Mouse (Mus musculus) lung, postnatal 10 days (tissue): ENCODE results near the gene Crispld2.

ENCODE experiments used
- DNase-seq: peaks from one replicate; pipeline ENCODE4 v3.0.0; 2021

Crispld2 gene

GRCm38 (mm10) chr8:119992249-119992648, at the start of gene Crispld2:
Gene Crispld2 (plus strand): TSS chr8:119992438.
- DNase-seq: peak; percentile 91

DNA sequence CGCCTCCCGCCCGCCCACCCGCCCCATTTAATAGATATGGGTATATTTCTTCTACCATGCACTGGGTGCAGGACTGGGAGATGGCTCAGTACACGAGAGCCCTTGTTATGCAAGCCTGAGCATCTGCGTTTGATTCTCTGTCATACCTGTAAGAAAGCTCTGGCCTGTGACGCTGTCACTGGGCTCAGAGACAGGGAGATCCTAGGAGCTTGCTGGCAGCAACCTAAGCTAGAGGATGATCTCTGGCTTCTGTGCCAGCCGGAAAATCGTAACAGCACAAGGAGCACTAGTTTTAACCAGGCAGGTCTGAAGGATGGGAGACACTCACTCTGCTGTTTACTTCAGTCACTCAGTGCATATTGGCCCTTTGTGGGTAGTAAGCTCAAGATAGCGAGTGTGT, 48.6 kb upstream of the Crispld2 start:
- no peak for DNase-seq

GRCm38 (mm10) chr8:119944096-119944811, 48.0 kb upstream of the Crispld2 start:
- DNase-seq: peak; percentile 84

DNA sequence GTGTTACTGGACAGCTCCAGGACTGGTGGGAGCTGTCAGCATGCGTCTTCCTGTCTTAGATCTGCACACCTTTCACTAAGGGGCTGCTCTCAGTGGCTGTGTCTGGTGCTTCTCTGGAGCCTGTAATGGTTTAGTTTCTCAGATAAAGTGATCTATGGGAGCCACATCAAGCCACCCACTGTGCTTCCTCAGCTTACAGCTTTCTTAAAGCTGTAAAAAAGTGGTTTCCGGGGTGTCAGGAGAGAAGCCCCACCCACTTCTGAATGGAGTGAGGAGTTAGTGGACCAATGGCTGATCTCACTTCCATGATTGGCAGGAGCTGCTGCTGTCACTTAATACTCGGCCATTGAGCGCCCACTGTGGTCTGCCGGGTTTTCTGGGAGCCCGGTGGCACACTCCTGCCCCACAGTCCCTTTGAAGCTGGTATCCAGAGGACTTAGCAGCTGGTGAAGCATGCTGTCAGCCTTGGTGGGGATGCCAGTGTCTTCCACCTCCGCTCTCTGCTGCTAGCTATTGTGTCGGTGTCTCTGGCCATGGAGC, 45.8 kb upstream of the Crispld2 start:
- DNase-seq: peak; percentile 18

GRCm38 (mm10) chr8:119947653-119948052, 44.6 kb upstream of the Crispld2 start:
- no peak for DNase-seq

- no peak for DNase-seq
Measured at GRCm38 (mm10) chr8:119948340-119948739, 43.9 kb upstream of the Crispld2 start.

DNA sequence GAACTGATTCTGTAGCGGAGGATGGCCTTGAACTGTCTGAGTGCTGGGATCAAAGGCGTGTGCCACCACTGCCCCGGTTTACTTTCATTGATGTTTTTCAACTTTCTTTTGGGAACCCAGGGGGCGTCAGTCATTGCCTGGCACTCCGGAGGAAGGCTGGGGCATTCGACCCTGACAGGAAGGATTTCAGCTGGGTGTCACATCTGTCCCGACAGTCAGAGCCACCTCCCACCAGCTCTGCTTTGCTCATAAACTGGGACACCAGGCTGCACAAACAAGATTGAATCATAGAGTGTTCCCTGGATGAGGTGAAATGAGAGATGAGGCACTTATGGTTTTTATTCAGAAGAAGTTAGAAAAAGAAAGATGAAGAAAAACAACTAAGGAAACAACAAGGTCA, 40.0 kb upstream of the Crispld2 start:
- DNase-seq: no peak

DNA sequence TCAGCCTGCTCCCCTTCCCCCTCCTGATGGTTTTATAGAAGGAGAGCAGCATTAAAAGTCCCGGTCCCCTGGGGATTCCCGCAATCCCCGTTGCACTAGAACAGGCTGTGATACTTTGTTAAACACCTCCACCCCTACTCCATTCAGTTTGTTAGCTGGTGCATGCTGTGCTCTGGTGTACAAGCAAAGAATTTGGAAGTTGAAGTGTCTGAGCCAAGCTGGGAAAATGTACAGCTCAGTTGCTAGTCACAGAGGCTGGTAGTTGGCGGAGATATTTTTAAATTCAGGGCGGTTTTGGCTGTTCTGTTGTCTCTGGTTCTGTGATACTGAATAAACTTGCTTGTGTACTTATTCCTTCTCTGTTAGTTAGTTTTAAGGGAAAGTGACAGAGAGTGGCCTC, 39.5 kb upstream of the Crispld2 start:
- DNase-seq: no peak

DNA sequence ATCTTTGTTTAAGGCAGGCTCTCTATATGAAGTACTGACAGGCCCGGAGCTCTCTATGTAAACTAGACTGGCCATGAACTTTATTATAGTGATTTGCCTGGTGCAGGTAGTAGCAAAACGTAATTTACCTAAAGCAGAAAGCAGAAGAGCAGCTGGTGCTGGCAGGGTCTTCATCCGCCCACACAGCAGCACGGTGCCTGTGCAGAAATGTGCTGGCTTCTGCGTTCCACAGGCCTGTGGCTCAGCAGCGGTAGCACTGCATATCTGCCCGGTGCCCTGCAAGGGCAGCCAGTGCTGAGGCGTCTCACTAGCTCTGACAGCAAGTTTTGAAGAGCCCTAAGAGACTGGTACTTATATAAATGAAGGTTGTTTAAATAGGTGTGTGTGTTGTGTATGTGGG, 36.9 kb upstream of the Crispld2 start:
- DNase-seq: no peak

DNA sequence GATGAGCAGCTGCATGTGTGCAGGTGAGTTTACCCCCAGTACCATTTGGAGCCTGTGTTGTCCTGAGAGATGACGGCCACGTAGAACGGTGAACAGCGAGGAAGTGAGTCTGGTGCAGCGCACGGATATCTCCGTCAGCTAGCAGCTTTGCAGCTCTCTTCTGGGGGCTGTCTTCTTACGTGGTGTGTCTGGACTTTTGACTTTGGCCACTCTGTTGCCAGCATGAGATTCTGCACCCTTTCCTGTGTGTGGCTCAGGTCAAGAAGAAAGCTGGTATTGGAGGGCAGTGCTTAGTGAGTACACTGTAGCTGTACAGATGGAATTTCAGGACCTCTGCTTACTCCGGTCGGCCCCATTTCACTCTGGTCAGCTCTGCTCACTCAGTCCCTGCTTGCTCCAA, 34.2 kb upstream of the Crispld2 start:
- no peak for DNase-seq

DNA sequence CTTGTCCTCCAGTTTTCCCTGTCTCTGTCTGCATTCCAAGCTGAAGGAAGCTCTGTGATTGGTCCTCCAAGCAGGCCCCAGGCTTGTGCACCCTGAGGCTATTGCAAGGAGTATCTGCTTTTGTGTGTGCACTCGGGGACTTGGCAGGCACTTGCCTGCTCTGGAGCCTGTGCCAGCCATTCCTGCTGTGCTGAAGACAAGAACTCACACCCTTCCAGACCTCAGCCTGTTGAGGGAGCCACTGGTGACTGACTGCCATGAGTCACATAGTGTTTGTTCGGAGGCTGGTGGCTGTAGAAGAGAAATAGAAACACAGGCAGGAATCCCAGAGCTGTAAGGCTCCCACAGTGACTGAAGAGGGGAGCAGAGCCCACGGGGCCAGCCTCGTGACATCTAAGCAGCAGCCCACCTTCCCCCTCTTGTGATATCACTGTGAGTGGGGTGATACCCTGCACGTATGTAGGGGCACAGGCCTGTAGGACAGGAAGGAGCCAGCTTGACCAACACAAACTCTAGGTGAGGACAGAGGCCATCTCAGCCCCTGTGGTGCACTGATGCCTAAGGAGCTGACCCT, 31.6 kb upstream of the Crispld2 start:
- peak; percentile 71 for DNase-seq

DNA sequence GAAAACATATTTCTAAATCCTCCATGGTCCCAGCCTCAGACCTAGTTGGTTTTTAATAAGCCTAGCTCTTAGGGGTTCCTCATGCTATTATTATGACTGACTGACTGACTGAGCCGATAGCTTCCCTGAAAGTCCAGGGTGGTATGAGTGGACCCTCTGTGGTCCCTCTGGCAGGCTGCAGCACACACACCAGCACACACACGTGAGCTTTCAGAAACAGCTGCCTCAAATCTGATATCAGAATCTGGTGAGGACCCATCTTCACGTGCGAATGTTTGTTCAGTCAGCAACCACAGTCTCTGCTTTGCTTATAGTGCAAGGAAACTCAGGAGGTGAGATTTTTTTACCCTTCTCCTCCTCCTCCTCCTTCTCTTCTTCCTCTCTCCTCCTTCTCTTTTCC, 27.4 kb upstream of the Crispld2 start:
- no peak for DNase-seq

GRCm38 (mm10) chr8:119967435-119967834, 24.8 kb upstream of the Crispld2 start:
- DNase-seq: no peak

DNA sequence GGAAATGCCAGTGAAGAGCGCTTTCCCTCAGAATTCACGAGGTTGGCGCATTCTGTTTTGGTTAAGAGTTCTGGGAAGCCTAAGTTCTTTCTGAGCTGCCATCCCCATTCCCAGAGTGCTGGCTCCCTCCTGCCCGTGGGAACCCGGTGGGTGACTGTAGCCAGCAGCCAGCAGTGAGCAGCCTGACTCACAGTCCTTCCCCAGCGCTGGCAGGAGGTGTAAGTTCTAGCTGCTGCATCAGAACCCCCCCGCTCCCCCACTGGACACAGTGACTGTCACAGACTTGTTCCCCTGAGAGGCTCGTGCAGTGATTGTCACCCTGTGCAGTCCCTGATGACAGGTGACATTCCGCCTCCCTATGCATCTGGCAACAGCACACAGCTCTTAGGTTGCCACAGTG, 22.1 kb upstream of the Crispld2 start:
- DNase-seq: peak; percentile 29

- peak; percentile 45 for DNase-seq
Measured at GRCm38 (mm10) chr8:119972558-119972957, 19.7 kb upstream of the Crispld2 start.

- DNase-seq: no peak
Measured at GRCm38 (mm10) chr8:119978770-119979381, 13.4 kb upstream of the Crispld2 start.

GRCm38 (mm10) chr8:119981253-119981652, 11.0 kb upstream of the Crispld2 start:
- DNase-seq: no peak

DNA sequence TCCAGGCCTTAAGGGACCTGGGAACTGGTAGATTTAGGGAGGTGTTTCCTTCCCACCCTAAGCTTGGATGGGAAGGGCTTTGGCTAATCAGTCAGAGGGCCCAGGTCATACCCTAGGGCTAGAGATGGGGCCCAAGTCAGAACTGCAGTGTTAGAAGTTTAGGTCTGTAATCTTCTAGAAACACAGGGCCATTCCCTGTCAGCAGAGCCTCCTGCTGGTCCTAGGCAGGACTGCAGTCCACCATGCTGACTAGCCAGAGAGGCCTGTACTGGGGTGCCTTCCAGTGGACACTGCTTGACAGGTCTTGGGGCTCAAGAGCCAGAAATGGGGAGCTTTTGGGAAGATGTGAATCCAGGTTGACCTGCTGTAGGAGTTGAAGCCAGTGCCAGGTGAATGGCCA, 8.2 kb upstream of the Crispld2 start:
- DNase-seq: peak; percentile 50

DNA sequence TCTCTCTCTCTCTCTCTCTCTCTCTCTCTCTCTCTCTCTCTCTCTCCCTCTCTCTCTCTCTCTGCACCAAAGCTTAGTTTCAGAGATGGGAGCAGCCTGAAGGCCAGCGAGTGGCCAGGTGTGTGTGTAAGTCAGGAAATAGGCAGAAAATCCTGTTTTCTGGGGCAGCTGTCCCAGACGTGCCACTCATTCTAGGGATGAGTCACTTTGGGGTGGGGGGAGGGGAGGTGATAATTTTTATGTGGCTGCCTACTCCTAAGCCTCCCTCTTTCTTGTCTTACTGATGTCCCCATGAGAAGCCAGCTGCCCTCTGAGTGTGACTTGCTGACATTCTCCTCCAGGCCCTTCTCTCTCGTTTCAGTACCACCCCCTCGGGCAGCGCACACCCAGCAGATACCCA, 6.1 kb upstream of the Crispld2 start:
- no peak for DNase-seq

- peak; percentile 70 for DNase-seq
Measured at GRCm38 (mm10) chr8:119988087-119988486, 4.2 kb upstream of the Crispld2 start.

DNA sequence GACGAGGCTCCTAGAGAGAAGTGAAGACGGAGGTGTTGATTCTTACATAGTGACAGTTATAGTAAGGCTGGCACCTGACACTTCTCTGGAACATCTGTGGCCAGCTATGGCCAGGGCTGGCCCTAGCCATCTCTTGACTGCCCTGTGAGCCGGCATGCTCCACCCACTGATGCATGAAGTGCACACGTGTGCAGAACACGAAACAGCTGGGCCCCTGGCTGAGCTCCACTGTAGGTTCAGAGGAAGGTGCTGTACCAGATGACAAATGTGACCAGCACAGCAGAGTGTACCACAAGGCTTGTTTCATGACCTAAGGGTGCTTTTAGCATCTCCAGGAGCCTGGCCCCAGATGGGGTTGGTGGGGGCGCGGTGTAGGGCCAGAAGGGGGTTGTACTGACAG, 1.9 kb downstream of the Crispld2 start:
- peak; percentile 54 for DNase-seq

DNA sequence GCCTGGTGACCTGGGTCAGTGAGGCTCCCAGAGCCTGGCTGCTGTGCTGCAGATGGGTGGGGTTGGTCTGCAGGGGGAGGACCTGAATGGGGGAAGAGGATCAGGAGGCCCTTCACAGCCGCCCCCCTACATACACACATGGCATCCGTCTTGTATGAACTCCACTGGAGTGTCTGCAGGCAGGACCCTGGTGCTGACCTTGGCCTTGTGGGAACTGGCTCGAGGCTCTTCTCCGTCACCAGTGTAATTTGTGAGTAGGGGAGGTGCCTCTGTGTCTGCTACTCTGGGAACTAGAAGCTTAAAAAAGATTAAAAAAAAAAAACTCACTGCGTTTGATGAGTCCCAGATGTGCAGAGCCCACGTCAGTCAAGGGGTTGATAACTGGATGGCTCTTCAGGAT, 2.3 kb downstream of the Crispld2 start:
- DNase-seq: peak; percentile 51

DNA sequence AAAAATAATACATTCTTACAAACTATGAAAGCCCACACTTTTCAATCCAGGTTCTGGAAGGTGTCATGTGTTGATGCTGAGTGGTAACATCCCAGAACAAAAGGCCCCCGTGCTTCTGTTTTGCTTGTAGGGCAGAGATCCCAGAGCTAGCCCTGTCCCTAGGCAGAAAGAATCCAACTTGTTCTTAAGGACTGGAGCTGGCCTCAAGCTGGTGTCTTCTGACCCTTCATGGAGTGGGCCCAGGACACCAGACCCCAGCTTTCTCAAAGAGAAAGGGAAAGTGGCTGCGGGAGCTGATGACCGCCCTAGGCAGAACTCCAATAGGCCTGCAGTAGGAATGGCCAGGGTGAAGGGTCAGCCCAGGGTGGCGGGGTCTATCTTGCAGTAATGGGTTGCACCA, 5.0 kb downstream of the Crispld2 start:
- DNase-seq: no peak

- peak; percentile 59 for DNase-seq
Measured at GRCm38 (mm10) chr8:120000461-120000860, 8.2 kb downstream of the Crispld2 start.
